In genomic region chr14:30943860-30944674, GRCm38 (mm10) we compare ENCODE assay signal across 9 mouse cellular contexts. TPM values are rescaled to one million over a fixed set of nuclear protein-coding genes. Genes with fewer than 3 reads are reported as not detected.
DNase-seq lines count a peak whose midpoint lies in the region; ATAC-seq and TF ChIP-seq lines count a peak whose summit lies in the region.
"Had no signal": no experiment of that assay in that cellular context is flagged by ENCODE, and none has a peak within 500 bp of the region (broad histone marks: within the 10 kb centered on the region; RNA-seq: fewer than 3 reads in every experiment).

No protein-coding gene starts in this region.

- H3K27ac ChIP-seq in midbrain, embryonic 11.5 days (ENCODE audit: low read depth, low read length), result no peak overlapping the region
- no peak overlapping the region for H3K27ac ChIP-seq in midbrain, embryonic 13.5 days
- peak overlapping the region; percentile 98 for H3K27ac ChIP-seq in liver, adult 2 months (replicated peaks; ENCODE audit: insufficient read depth, low read depth, low read length)
- H3K27ac ChIP-seq: stomach, embryonic 15.5 days had no signal

- H3K9me3 ChIP-seq in midbrain, embryonic 11.5 days (ENCODE audit: control insufficient read depth, low read length), result no peaks in the 10 kb centered on the region
- H3K9me3 ChIP-seq in midbrain, embryonic 13.5 days, result no peaks in the 10 kb centered on the region
- H3K9me3 ChIP-seq: stomach, embryonic 15.5 days had no signal

- no peaks in the 10 kb centered on the region for H3K4me1 ChIP-seq in midbrain, embryonic 11.5 days (ENCODE audit: control insufficient read depth, insufficient read depth, low read length)
- H3K4me1 ChIP-seq in midbrain, embryonic 13.5 days (replicated peaks), result no peaks in the 10 kb centered on the region
- H3K4me1 ChIP-seq in liver, adult 2 months (ENCODE audit: control insufficient read depth, insufficient read depth, low read length), result peaks cover 40% of the 10 kb centered on the region
- H3K4me1 ChIP-seq: stomach, embryonic 15.5 days had no signal

- no peak overlapping the region for H3K9ac ChIP-seq in midbrain, embryonic 11.5 days (ENCODE audit: low read length)
- no peak overlapping the region for H3K9ac ChIP-seq in midbrain, embryonic 13.5 days (replicated peaks)
- H3K9ac ChIP-seq in liver, adult 2 months (ENCODE audit: low read depth, low read length), result peak overlapping the region; percentile 67
- H3K9ac ChIP-seq: stomach, embryonic 15.5 days had no signal

- H3K4me3 ChIP-seq in midbrain, embryonic 11.5 days (ENCODE audit: low read depth, low read length), result no peak overlapping the region
- no peak overlapping the region for H3K4me3 ChIP-seq in midbrain, embryonic 13.5 days (replicated peaks)
- H3K4me3 ChIP-seq in liver, adult 2 months (ENCODE audit: insufficient read depth, low read depth, low read length), result peak overlapping the region; percentile 10; the same call in 1 of the 2 replicates
- H3K4me3 ChIP-seq: stomach, embryonic 15.5 days had no signal

- 70% methylated on average over 11 of the region's 11 CpGs for WGBS in midbrain, embryonic 11.5 days
- 68% methylated on average over 11 of the region's 11 CpGs for WGBS in midbrain, embryonic 13.5 days
- 14% methylated on average over 11 of the region's 11 CpGs for WGBS in liver, adult 2 months

- no peaks in the 10 kb centered on the region for H3K27me3 ChIP-seq in midbrain, embryonic 11.5 days (ENCODE audit: control insufficient read depth, insufficient read depth, low read length)
- no peaks in the 10 kb centered on the region for H3K27me3 ChIP-seq in midbrain, embryonic 13.5 days
- no peaks in the 10 kb centered on the region for H3K27me3 ChIP-seq in liver, adult 2 months (ENCODE audit: control insufficient read depth, insufficient read depth, low read length)
- H3K27me3 ChIP-seq: stomach, embryonic 15.5 days had no signal

- ATAC-seq in midbrain, embryonic 11.5 days (ENCODE audit: low FRiP score), result no peak
- ATAC-seq in midbrain, embryonic 13.5 days, result no peak
- ATAC-seq in frontal cortex, adult (ENCODE audit: low TSS enrichment), result 0 out of 2 replicates have a peak, but pooled peaks have one; percentile 47

- peaks cover 9% of the 10 kb centered on the region; the same call in 1 of the 2 replicates for H3K79me2 ChIP-seq in liver, adult 2 months (ENCODE audit: control insufficient read depth, insufficient read depth, low read length)

- TF ChIP-seq CTCF in liver, adult 2 months (IDR thresholded peaks at IDR 0.05; ENCODE audit: low read depth, low read length), result peak; percentile 72

- H3K4me2 ChIP-seq in midbrain, embryonic 11.5 days, result no peak overlapping the region
- no peak overlapping the region for H3K4me2 ChIP-seq in midbrain, embryonic 13.5 days (replicated peaks)
- H3K4me2 ChIP-seq: stomach, embryonic 15.5 days had no signal

- peak; percentile 93 for DNase-seq in midbrain, embryonic 11.5 days (ENCODE audit: low spot score, missing footprints)
- peak; percentile 60 for DNase-seq in adrenal gland, postnatal 25 days
- peak; percentile 22 to 68 for DNase-seq in kidney, adult 8-10 months
- peak; percentile 97 for DNase-seq in liver, adult 2 months (ENCODE audit: extremely low read depth, low read depth, low spot score)
- peak; percentile 37 to 49 for DNase-seq in natural killer cell, adult 2 months (ENCODE audit: low spot score in 2 of 2)
- peak; percentile 58 for DNase-seq in thymus, postnatal 25 days

- H3K36me3 ChIP-seq in midbrain, embryonic 11.5 days (ENCODE audit: control insufficient read depth, insufficient read depth, low read length), result no peaks in the 10 kb centered on the region
- no peaks in the 10 kb centered on the region for H3K36me3 ChIP-seq in midbrain, embryonic 13.5 days
- 0 out of 2 replicates have a peak, but pooled peaks cover 1% of the 10 kb centered on the region for H3K36me3 ChIP-seq in liver, adult 2 months (ENCODE audit: control insufficient read depth, insufficient read depth, low read length)
- H3K36me3 ChIP-seq: stomach, embryonic 15.5 days had no signal

- no peak for TF ChIP-seq POLR2A in liver, adult 2 months (IDR thresholded peaks at IDR 0.05; ENCODE audit: extremely low read depth, insufficient read depth, low read length)

RNA-seq across cellular contexts. Expression of gene Itih1, which starts 1.0 kb away (rescaled TPM):
- polyA plus RNA-seq in midbrain, embryonic 11.5 days (2014; fragmentation: Nextera tagmentation; extraction: Ambion mirVana), result not detected in 2 replicates
- polyA plus RNA-seq in midbrain, embryonic 13.5 days (2015; fragmentation: Nextera tagmentation; extraction: Ambion mirVana), result not detected in 2 replicates
- total RNA-seq in adrenal gland, postnatal 25 days (2021), result 7.6 TPM in 1 of 2 replicates, not detected in the other
- total RNA-seq in liver, adult 2 months (2014; rRNA removed), result 544 and 683 TPM in 2 replicates
- 457 and 504 TPM in 2 replicates for polyA plus RNA-seq in liver, adult 2 months (2012; rRNA removed)

RNA-seq across cellular contexts. Expression of gene Nek4, which starts 7.1 kb away (rescaled TPM):
- polyA plus RNA-seq in midbrain, embryonic 11.5 days (2014; fragmentation: Nextera tagmentation; extraction: Ambion mirVana), result 17.9 and 19.2 TPM in 2 replicates
- 20.0 and 20.3 TPM in 2 replicates for polyA plus RNA-seq in midbrain, embryonic 13.5 days (2015; fragmentation: Nextera tagmentation; extraction: Ambion mirVana)
- total RNA-seq in adrenal gland, postnatal 25 days (2021), result 14.3 and 14.8 TPM in 2 replicates
- 6.7 and 7.5 TPM in 2 replicates for total RNA-seq in liver, adult 2 months (2014; rRNA removed)
- polyA plus RNA-seq in liver, adult 2 months (2012; rRNA removed), result 2.9 and 3.1 TPM in 2 replicates

RNA-seq across cellular contexts. Expression of gene Itih3, which starts 20.5 kb away (rescaled TPM):
- 0.48 and 0.57 TPM in 2 replicates for polyA plus RNA-seq in midbrain, embryonic 11.5 days (2014; fragmentation: Nextera tagmentation; extraction: Ambion mirVana)
- 0.21 and 0.42 TPM in 2 replicates for polyA plus RNA-seq in midbrain, embryonic 13.5 days (2015; fragmentation: Nextera tagmentation; extraction: Ambion mirVana)
- total RNA-seq in adrenal gland, postnatal 25 days (2021), result 0.30 and 5.2 TPM in 2 replicates
- 603 and 791 TPM in 2 replicates for total RNA-seq in liver, adult 2 months (2014; rRNA removed)
- polyA plus RNA-seq in liver, adult 2 months (2012; rRNA removed), result 335 and 492 TPM in 2 replicates

RNA-seq across cellular contexts. Expression of gene Glt8d1, which starts 57.1 kb away (rescaled TPM):
- polyA plus RNA-seq in midbrain, embryonic 11.5 days (2014; fragmentation: Nextera tagmentation; extraction: Ambion mirVana), result 63.4 and 68.3 TPM in 2 replicates
- 58.5 and 60.1 TPM in 2 replicates for polyA plus RNA-seq in midbrain, embryonic 13.5 days (2015; fragmentation: Nextera tagmentation; extraction: Ambion mirVana)
- 42.0 and 56.9 TPM in 2 replicates for total RNA-seq in adrenal gland, postnatal 25 days (2021)
- 8.8 and 10.2 TPM in 2 replicates for total RNA-seq in liver, adult 2 months (2014; rRNA removed)
- polyA plus RNA-seq in liver, adult 2 months (2012; rRNA removed), result 3.1 and 5.4 TPM in 2 replicates

RNA-seq across cellular contexts. Expression of gene Spcs1, which starts 57.4 kb away (rescaled TPM):
- polyA plus RNA-seq in midbrain, embryonic 11.5 days (2014; fragmentation: Nextera tagmentation; extraction: Ambion mirVana), result 269 and 301 TPM in 2 replicates
- 293 and 296 TPM in 2 replicates for polyA plus RNA-seq in midbrain, embryonic 13.5 days (2015; fragmentation: Nextera tagmentation; extraction: Ambion mirVana)
- total RNA-seq in adrenal gland, postnatal 25 days (2021), result 250 and 265 TPM in 2 replicates
- 158 and 183 TPM in 2 replicates for total RNA-seq in liver, adult 2 months (2014; rRNA removed)
- polyA plus RNA-seq in liver, adult 2 months (2012; rRNA removed), result 101 and 128 TPM in 2 replicates

Comparison
In these comparisons a context has a peak if more than half of its experiments do, and no peak if none do; other contexts are left out.
1. DNase-seq: peak in every context shown above with its lines; median percentile 97 in liver, adult 2 months; 93 in midbrain, embryonic 11.5 days; 60 in adrenal gland, postnatal 25 days; 58 in thymus, postnatal 25 days; 45 in kidney, adult 8-10 months; 43 in natural killer cell, adult 2 months.
2. RNA of gene Itih1, which starts 1.0 kb away (polyA plus RNA-seq): 457 to 504 TPM in liver, adult 2 months; not detected in midbrain, embryonic 11.5 days and not detected in midbrain, embryonic 13.5 days; every median in the first group is over 100 times any median in the second.
3. RNA of gene Itih3, which starts 20.5 kb away (polyA plus RNA-seq): 335 to 492 TPM in liver, adult 2 months; 0.48 to 0.57 TPM in midbrain, embryonic 11.5 days and 0.21 to 0.42 TPM in midbrain, embryonic 13.5 days; every median in the first group is over 100 times any median in the second.